Mouse (Mus musculus): ENCODE results near the gene Nfkbib. TPM values are rescaled to one million over a fixed set of nuclear protein-coding genes. Genes with fewer than 3 reads are reported as not detected.

Gene Nfkbib
- polyA plus RNA-seq, 1 experiment from 2014 or later, result 33.4 TPM

DNA sequence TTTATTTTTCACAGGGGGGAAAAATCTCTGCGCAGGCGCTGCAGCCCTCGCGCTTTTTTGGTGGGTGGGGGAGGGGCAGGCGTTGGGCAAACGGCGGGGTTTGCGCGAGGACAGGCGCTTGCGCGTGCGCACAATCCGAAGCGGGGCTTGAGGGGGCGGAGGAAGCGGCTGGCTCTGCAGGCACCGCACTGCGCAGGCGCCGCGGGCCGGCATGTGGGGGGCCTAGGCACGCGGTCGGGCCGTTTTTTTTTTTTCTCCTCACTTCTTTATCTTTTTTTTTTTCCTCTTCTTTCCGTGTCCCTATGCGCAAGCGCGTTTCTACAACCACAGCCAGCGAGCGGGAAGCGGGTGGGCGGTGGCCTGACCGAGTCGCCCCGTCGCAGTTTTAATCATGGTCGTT lies 43.9 kb upstream of the Nfkbib start:
- H3K27ac ChIP-seq (replicated peaks; ENCODE audit: low read depth, low read length), result peak overlapping the region; percentile 97
- WGBS, result 0% methylated on average over 40 of the region's 40 CpGs
- peak overlapping the region; percentile 76 for H3K4me2 ChIP-seq (ENCODE audit: low read depth, low read length)
- peak overlapping the region; percentile 72 for H3K4me3 ChIP-seq (ENCODE audit: low read depth, low read length)
- DNase-seq (ENCODE audit: low spot score) (peak; percentile 96), ATAC-seq (replicated peaks; ENCODE audit: insufficient number of reproducible peaks, low FRiP score, low TSS enrichment, low read depth) (no peak)
- H3K27me3 ChIP-seq (ENCODE audit: control insufficient read depth, insufficient read depth, low read length), result no peaks in the 10 kb centered on the region
- H3K9me3 ChIP-seq (replicated peaks; ENCODE audit: control insufficient read depth, low read length), result no peaks in the 10 kb centered on the region
- H3K4me1 ChIP-seq (ENCODE audit: control insufficient read depth, insufficient read depth, low read length), result peaks cover 7% of the 10 kb centered on the region; the same call in 1 of the 2 replicates
- peaks cover 17% of the 10 kb centered on the region for H3K36me3 ChIP-seq (replicated peaks; ENCODE audit: control insufficient read depth, insufficient read depth, low read depth, low read length)
- H3K9ac ChIP-seq (replicated peaks; ENCODE audit: low read length), result peak overlapping the region; percentile 93

GRCm38 (mm10) chr7:28810107-28811066 lies 43.1 kb upstream of the Nfkbib start:
- Histone ChIP-seq H3K4me2 (ENCODE audit: low read depth, low read length) (peak overlapping the region; percentile 89), H3K27ac (replicated peaks; ENCODE audit: low read depth, low read length) (peak overlapping the region; percentile 98), H3K4me3 (ENCODE audit: low read depth, low read length) (peak overlapping the region; percentile 72), H3K9me3 (replicated peaks; ENCODE audit: control insufficient read depth, low read length) (no peaks in the 10 kb centered on the region), H3K27me3 (ENCODE audit: control insufficient read depth, insufficient read depth, low read length) (no peaks in the 10 kb centered on the region), H3K4me1 (ENCODE audit: control insufficient read depth, insufficient read depth, low read length) (peaks cover 7% of the 10 kb centered on the region; the same call in 1 of the 2 replicates), H3K9ac (replicated peaks; ENCODE audit: low read length) (peak overlapping the region; percentile 93), H3K36me3 (replicated peaks; ENCODE audit: control insufficient read depth, insufficient read depth, low read depth, low read length) (peaks cover 13% of the 10 kb centered on the region)
- WGBS, result 0% methylated on average over 64 of the region's 70 CpGs
- ATAC-seq (replicated peaks; ENCODE audit: insufficient number of reproducible peaks, low FRiP score, low TSS enrichment, low read depth) (peak; percentile 89), DNase-seq (ENCODE audit: low spot score) (peak; percentile 100)

DNA sequence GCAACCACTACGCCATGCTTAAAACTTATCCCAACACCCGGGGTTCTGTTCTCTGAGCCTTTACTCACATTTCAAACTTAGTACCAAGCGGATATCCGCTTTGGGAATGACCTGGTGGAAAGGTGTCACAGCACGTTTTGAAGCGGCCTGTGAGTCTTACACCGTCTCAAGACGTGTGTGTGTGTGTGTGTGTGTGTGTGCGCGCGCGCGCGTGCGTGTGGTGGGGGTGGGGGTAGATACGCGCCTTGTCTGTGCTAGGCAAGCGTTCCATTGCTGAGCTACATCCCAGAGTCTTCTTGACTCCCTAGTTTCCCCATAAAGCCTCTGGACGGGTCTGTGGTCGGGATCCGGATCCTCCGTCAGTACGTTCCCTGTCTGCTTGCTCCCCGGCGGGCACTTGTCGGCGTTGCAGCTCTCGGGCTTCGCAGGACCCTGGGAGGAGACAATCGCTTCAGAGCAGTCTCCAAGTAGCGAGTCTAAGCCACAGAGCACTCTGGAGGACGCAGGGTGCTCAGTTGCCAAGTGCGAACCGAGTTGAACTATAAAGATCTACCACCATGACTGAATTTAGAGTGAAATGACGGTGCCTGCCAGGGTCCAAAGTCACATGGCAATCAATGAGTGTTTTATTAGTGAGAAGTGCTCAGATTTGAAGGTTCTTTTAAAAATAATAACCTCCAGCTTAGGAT lies 42.2 kb upstream of the Nfkbib start:
- Histone ChIP-seq H3K27me3 (ENCODE audit: control insufficient read depth, insufficient read depth, low read length) (no peaks in the 10 kb centered on the region), H3K9ac (replicated peaks; ENCODE audit: low read length) (peak overlapping the region; percentile 92), H3K4me1 (ENCODE audit: control insufficient read depth, insufficient read depth, low read length) (peaks cover 7% of the 10 kb centered on the region; the same call in 1 of the 2 replicates), H3K4me3 (ENCODE audit: low read depth, low read length) (peak overlapping the region; percentile 72), H3K9me3 (replicated peaks; ENCODE audit: control insufficient read depth, low read length) (no peaks in the 10 kb centered on the region), H3K27ac (replicated peaks; ENCODE audit: low read depth, low read length) (peak overlapping the region; percentile 98), H3K36me3 (replicated peaks; ENCODE audit: control insufficient read depth, insufficient read depth, low read depth, low read length) (peaks cover 7% of the 10 kb centered on the region), H3K4me2 (ENCODE audit: low read depth, low read length) (peak overlapping the region; percentile 89)
- WGBS, result under 1% methylated on average over 35 of the region's 35 CpGs
- ATAC-seq (replicated peaks; ENCODE audit: insufficient number of reproducible peaks, low FRiP score, low TSS enrichment, low read depth) (peak; percentile 19; the same call in 1 of the 2 replicates), DNase-seq (ENCODE audit: low spot score) (peak; percentile 79)

- Histone ChIP-seq H3K9me3 (replicated peaks; ENCODE audit: control insufficient read depth, low read length) (no peaks in the 10 kb centered on the region), H3K4me2 (ENCODE audit: low read depth, low read length) (peak overlapping the region; percentile 89), H3K27ac (replicated peaks; ENCODE audit: low read depth, low read length) (peak overlapping the region; percentile 98), H3K27me3 (ENCODE audit: control insufficient read depth, insufficient read depth, low read length) (no peaks in the 10 kb centered on the region), H3K36me3 (replicated peaks; ENCODE audit: control insufficient read depth, insufficient read depth, low read depth, low read length) (peaks cover 7% of the 10 kb centered on the region), H3K4me1 (ENCODE audit: control insufficient read depth, insufficient read depth, low read length) (peaks cover 7% of the 10 kb centered on the region; the same call in 1 of the 2 replicates), H3K9ac (replicated peaks; ENCODE audit: low read length) (peak overlapping the region; percentile 92), H3K4me3 (ENCODE audit: low read depth, low read length) (peak overlapping the region; percentile 72)
- ATAC-seq (replicated peaks; ENCODE audit: insufficient number of reproducible peaks, low FRiP score, low TSS enrichment, low read depth) (peak; percentile 69), DNase-seq (ENCODE audit: low spot score) (peak; percentile 96)
- under 1% methylated on average over 30 of the region's 32 CpGs for WGBS
Observed at GRCm38 (mm10) chr7:28808957-28809393, 41.7 kb upstream of the Nfkbib start.

DNA sequence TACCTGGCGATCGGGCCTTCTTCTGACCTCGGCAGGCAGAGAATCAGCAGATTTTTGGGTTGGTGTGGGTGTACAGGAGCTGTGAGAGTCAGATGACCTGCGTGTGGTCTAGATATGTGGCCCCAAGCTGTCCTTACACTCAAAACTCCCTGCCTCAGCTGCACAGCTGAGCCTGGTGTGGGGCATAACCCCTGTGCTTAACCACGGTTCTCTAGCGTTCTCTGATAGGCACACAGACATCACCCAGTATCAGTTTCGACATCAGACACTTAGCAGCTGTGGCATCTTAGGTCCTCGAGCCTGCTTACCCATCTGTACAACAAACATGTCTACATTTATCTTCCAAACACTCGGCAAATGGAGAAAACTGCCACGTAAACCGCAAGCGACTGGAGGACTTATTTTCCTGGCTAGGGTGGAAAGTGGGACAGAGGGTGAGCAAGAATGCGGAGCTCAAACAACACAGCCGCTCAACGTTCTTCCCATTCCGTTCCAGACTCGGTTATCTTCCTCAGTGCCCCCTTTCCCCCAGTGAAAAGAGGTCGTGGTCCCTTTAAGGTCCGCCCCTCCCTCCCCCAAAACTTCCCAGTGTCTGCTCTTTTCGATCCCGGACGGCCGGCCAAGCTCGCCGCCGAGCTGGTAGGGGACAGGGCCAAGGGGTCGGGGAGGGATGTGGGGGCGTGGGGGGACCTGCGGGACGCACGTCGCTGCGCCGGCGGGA lies 41.1 kb upstream of the Nfkbib start, which contains the start of gene Hnrnpl:
Hnrnpl (plus strand) TSS at position 321 of the 721 bp plus-strand sequence.
- peak; percentile 19 for ATAC-seq (replicated peaks; ENCODE audit: insufficient number of reproducible peaks, low FRiP score, low TSS enrichment, low read depth)
- Histone ChIP-seq H3K27me3 (ENCODE audit: control insufficient read depth, insufficient read depth, low read length) (no peaks in the 10 kb centered on the region), H3K4me3 (ENCODE audit: low read depth, low read length) (peak within 1 kb of the TSS; percentile 72), H3K4me1 (ENCODE audit: control insufficient read depth, insufficient read depth, low read length) (peaks cover 7% of the 10 kb centered on the region), H3K27ac (replicated peaks; ENCODE audit: low read depth, low read length) (peak within 1 kb of the TSS; percentile 98), H3K36me3 (replicated peaks; ENCODE audit: control insufficient read depth, insufficient read depth, low read depth, low read length) (peaks cover 2% of the 10 kb centered on the region), H3K9ac (replicated peaks; ENCODE audit: low read length) (peak within 1 kb of the TSS; percentile 92), H3K4me2 (ENCODE audit: low read depth, low read length) (peak within 1 kb of the TSS; percentile 89), H3K9me3 (replicated peaks; ENCODE audit: control insufficient read depth, low read length) (no peaks in the 10 kb centered on the region)
- 4% methylated on average over 26 of the region's 35 CpGs for WGBS
- peak; percentile 76 for DNase-seq (ENCODE audit: low spot score)

DNA sequence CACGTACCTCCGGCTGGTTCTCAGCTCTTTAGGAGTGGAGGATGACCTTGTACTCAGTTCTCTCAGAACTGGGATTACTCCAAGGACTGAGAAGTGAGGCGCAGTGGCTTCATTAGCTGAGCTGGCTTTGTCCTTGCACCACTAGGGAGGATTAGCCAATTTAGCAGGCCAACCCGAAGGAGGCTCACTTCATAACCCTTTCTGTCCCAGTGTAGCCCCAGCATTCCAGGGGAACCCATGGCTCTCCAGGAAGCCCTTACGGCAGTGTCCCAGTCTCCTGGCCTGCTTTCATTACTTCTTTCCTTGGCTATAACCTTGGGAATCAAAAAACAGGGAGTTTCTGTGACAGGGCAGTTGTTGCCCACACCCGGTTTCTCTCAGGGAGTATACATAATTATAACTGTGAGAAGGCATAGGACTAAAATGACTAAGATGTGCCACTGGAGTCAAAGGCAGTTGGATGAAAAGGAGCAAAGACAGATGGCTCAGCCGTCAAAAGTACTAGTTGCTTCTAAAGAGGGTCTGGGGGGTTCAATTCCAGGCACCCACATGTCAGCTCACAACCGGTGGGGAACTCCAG lies 40.4 kb upstream of the Nfkbib start:
- no peaks in the 10 kb centered on the region for H3K27me3 ChIP-seq (ENCODE audit: control insufficient read depth, insufficient read depth, low read length)
- H3K27ac ChIP-seq (replicated peaks; ENCODE audit: low read depth, low read length), result peak overlapping the region; percentile 98; the same call in 1 of the 2 replicates
- H3K9me3 ChIP-seq (replicated peaks; ENCODE audit: control insufficient read depth, low read length), result no peaks in the 10 kb centered on the region
- no peak overlapping the region; the same call in 1 of the 2 replicates for H3K4me3 ChIP-seq (ENCODE audit: low read depth, low read length)
- H3K9ac ChIP-seq (replicated peaks; ENCODE audit: low read length), result peak overlapping the region; percentile 92
- 44% methylated on average over 6 of the region's 8 CpGs for WGBS
- H3K36me3 ChIP-seq (replicated peaks; ENCODE audit: control insufficient read depth, insufficient read depth, low read depth, low read length), result no peaks in the 10 kb centered on the region
- peak overlapping the region; percentile 89 for H3K4me2 ChIP-seq (ENCODE audit: low read depth, low read length)
- DNase-seq (ENCODE audit: low spot score) (no peak), ATAC-seq (replicated peaks; ENCODE audit: insufficient number of reproducible peaks, low FRiP score, low TSS enrichment, low read depth) (no peak)
- peaks cover 9% of the 10 kb centered on the region for H3K4me1 ChIP-seq (ENCODE audit: control insufficient read depth, insufficient read depth, low read length)

DNA sequence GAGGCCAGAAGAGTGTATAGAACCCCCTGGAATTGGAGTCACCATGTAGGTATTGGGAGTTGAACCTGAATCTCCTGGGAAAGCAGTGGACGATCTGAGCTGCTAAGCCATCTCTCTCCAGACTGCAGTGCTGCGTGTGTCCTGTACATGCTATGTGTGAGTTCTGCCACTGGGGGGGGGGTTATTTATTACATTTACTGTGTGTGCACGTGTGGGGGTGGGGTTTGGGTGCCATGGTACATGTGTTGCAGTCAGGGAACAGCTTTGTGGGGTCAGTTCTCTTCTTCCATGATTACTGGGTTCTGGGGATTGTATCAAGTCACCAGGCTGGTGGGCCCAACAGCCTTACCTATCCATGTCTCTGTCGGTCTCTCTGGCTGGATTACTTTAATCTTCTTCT lies 39.6 kb upstream of the Nfkbib start:
- Histone ChIP-seq H3K27ac (replicated peaks; ENCODE audit: low read depth, low read length) (no peak overlapping the region), H3K4me2 (ENCODE audit: low read depth, low read length) (no peak overlapping the region), H3K27me3 (ENCODE audit: control insufficient read depth, insufficient read depth, low read length) (no peaks in the 10 kb centered on the region), H3K9ac (replicated peaks; ENCODE audit: low read length) (no peak overlapping the region), H3K36me3 (replicated peaks; ENCODE audit: control insufficient read depth, insufficient read depth, low read depth, low read length) (no peaks in the 10 kb centered on the region), H3K9me3 (replicated peaks; ENCODE audit: control insufficient read depth, low read length) (no peaks in the 10 kb centered on the region), H3K4me1 (ENCODE audit: control insufficient read depth, insufficient read depth, low read length) (peaks cover 5% of the 10 kb centered on the region), H3K4me3 (ENCODE audit: low read depth, low read length) (no peak overlapping the region)
- DNase-seq (ENCODE audit: low spot score) (no peak), ATAC-seq (replicated peaks; ENCODE audit: insufficient number of reproducible peaks, low FRiP score, low TSS enrichment, low read depth) (no peak)
- WGBS, result 84% methylated on average over 4 of the region's 4 CpGs
